Mouse (Mus musculus): ENCODE measurements around the gene Morn1. TPM values are rescaled to one million over a fixed set of nuclear protein-coding genes. Genes with fewer than 3 reads are reported as not detected.

Morn1 gene
- polyA plus RNA-seq, 1 experiment from 2014 or later = 2.1 TPM

DNA sequence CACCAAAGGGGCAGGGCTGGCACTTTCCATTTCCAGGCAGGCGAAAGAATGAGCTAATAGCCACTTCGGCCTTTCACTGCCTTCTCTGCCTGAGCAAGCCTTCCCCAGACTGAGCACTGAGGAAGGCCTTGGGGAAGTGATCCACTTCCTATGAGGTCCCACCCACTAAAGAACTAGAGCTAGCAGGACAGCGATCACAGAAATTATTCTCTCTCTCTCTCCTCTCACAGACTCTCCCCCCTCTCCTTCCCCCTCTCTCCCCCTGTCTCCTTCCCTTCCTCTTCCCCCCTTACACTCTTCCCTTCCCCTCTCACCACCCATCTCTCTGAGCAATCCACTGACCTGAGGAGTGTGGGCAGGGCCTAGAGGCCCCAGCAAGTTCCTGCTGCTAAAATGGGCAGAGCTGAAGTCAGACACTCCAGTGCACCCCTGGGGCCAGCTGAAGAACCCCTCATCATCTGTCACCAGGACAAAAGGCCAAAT is 100.9 kb downstream of the Morn1 start:
- peak; percentile 53 for ATAC-seq
- Histone ChIP-seq H3K4me3 (no peak overlapping the region), H3K9ac (no peak overlapping the region), H3K27me3 (replicated peaks) (no peaks in the 10 kb centered on the region), H3K4me2 (no peak overlapping the region), H3K27ac (peak overlapping the region; percentile 32; the same call in 1 of the 2 replicates), H3K4me1 (peaks cover 83% of the 10 kb centered on the region), H3K36me3 (no peaks in the 10 kb centered on the region), H3K9me3 (replicated peaks) (no peaks in the 10 kb centered on the region)
- WGBS (ENCODE audit: insufficient replicate concordance) = 26% methylated on average over 3 of the region's 3 CpGs

DNA sequence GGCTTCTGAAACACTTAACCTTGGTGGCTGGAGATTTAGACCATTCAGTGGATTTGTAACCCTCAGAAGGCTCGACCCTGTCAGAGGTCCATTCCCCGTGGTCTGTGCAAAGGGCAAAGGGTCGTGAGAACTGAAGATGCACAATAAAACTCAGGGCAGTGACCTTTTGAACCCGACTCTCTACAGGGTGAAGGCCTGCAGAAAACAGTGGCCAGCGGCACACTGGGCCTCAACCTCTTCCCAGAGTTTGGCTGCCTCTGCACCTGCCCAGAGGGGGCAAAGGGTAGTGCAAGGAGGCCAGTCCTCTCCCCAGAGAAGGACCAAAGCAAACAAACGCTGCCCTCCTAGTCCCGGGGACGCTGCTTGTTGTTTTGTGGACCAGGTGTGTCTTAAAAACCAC is 102.0 kb downstream of the Morn1 start:
- no peaks in the 10 kb centered on the region for H3K9me3 ChIP-seq (replicated peaks)
- no peak for ATAC-seq
- H3K27ac ChIP-seq = no peak overlapping the region
- H3K4me1 ChIP-seq = peaks cover 93% of the 10 kb centered on the region
- 45% methylated on average over 8 of the region's 8 CpGs for WGBS (ENCODE audit: insufficient replicate concordance)
- H3K27me3 ChIP-seq (replicated peaks) = no peaks in the 10 kb centered on the region
- H3K36me3 ChIP-seq = no peaks in the 10 kb centered on the region
- no peak overlapping the region for H3K9ac ChIP-seq
- H3K4me3 ChIP-seq = no peak overlapping the region
- H3K4me2 ChIP-seq = no peak overlapping the region

DNA sequence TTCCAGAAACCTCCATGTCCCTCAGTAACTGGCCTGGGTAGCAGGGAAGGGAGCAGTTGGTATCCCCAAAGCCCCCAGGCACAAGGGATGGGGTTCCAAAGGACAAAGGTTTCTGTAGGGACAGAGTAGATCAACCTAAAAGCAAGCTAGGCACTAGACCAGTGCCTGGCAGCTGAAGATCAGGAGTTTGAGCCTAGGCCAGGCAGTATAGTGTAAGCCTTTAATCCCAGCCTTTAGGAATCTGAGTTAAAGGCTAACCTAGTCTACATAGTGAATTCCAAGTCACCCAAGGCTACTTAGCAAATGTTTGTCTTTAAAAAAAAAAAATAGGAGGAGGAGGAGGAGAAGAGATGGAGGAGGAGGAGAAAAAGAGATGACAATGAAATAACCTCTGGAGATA is 102.4 kb downstream of the Morn1 start:
- Histone ChIP-seq H3K9me3 (replicated peaks) (no peaks in the 10 kb centered on the region), H3K27ac (no peak overlapping the region), H3K27me3 (replicated peaks) (no peaks in the 10 kb centered on the region), H3K4me3 (no peak overlapping the region), H3K4me1 (peaks cover 90% of the 10 kb centered on the region), H3K4me2 (no peak overlapping the region), H3K36me3 (no peaks in the 10 kb centered on the region), H3K9ac (no peak overlapping the region)
- no peak for ATAC-seq

DNA sequence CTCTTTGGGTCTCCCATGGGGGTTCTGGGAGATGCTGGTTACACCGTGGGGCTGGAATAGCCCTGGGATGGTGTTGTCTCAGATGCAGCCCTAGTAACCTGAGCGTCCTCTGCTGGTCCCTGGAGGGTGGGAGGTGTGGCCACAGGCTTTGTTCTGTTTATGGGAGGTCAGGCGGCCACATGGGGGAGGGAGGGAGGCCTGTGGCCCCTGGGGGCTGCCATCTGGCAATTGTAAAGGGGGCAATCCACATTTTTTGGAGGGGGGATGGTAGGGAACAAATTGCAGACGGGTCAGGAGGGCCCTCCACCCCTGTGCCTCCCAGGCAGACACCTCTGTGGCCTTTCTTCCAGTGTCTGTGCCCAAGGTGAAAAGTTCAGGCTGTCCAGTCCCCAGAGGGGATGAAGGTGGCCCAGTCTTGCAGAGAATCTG is 103.3 kb downstream of the Morn1 start:
- peaks cover 84% of the 10 kb centered on the region for H3K4me1 ChIP-seq
- H3K9me3 ChIP-seq (replicated peaks) = no peaks in the 10 kb centered on the region
- no peak overlapping the region for H3K4me3 ChIP-seq
- H3K27ac ChIP-seq = no peak overlapping the region
- H3K27me3 ChIP-seq (replicated peaks) = no peaks in the 10 kb centered on the region
- no peak for ATAC-seq
- H3K4me2 ChIP-seq = no peak overlapping the region
- no peak overlapping the region for H3K9ac ChIP-seq
- WGBS (ENCODE audit: insufficient replicate concordance) = 30% methylated on average over 4 of the region's 4 CpGs
- no peaks in the 10 kb centered on the region for H3K36me3 ChIP-seq

DNA sequence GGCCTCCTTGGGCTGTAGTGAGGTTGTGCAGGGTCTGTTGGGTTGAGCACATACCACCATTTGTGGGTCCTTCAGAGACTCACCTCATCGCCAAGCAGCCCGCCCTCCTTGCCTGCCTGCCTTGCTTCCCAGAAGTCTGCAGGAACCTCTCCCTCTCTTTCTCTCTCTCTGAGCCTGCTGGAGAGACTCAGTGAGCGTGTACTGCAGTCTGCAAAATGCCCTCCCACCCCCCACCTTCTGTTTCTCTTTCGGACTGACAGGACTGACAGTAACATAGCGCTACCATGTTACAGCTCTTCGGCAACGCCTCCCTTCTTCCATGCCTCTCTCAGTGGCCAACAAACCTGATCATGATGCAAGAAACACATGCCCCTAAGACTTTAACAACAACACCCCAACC is 103.9 kb downstream of the Morn1 start:
- no peak overlapping the region for H3K9ac ChIP-seq
- no peak for ATAC-seq
- no peaks in the 10 kb centered on the region for H3K36me3 ChIP-seq
- no peaks in the 10 kb centered on the region for H3K27me3 ChIP-seq (replicated peaks)
- H3K27ac ChIP-seq = no peak overlapping the region
- H3K4me1 ChIP-seq = peaks cover 79% of the 10 kb centered on the region
- 66% methylated on average over 7 of the region's 7 CpGs for WGBS (ENCODE audit: insufficient replicate concordance)
- no peak overlapping the region for H3K4me2 ChIP-seq
- H3K4me3 ChIP-seq = no peak overlapping the region
- no peaks in the 10 kb centered on the region for H3K9me3 ChIP-seq (replicated peaks)

Other genes with a start within 250 kb of the Morn1 start
- not detected in 2 replicates for gene Ttc34, start 249.1 kb upstream of the Morn1 start, polyA plus RNA-seq (2016; fragmentation: Nextera tagmentation; extraction: Ambion mirVana)
- 1.7 and 2.5 TPM in 2 replicates for gene Mmel1, start 217.0 kb upstream of the Morn1 start, polyA plus RNA-seq (2016; fragmentation: Nextera tagmentation; extraction: Ambion mirVana)
- 10.2 and 11.3 TPM in 2 replicates for gene Fam213b, start 187.4 kb upstream of the Morn1 start, polyA plus RNA-seq (2016; fragmentation: Nextera tagmentation; extraction: Ambion mirVana)
- gene Tnfrsf14, start 158.0 kb upstream of the Morn1 start, polyA plus RNA-seq (2016; fragmentation: Nextera tagmentation; extraction: Ambion mirVana) = 62.9 and 65.0 TPM in 2 replicates
- 0.12 TPM in 1 of 2 replicates, not detected in the other for gene Hes5, start 125.7 kb upstream of the Morn1 start, polyA plus RNA-seq (2016; fragmentation: Nextera tagmentation; extraction: Ambion mirVana)
- gene Pank4, start 122.5 kb upstream of the Morn1 start, polyA plus RNA-seq (2016; fragmentation: Nextera tagmentation; extraction: Ambion mirVana) = 33.4 and 34.0 TPM in 2 replicates
- gene Plch2, start 29.8 kb upstream of the Morn1 start, polyA plus RNA-seq (2016; fragmentation: Nextera tagmentation; extraction: Ambion mirVana) = 0.24 TPM in 1 of 2 replicates, not detected in the other
- 10.3 TPM in 2 replicates for gene Pex10, start 19.6 kb upstream of the Morn1 start, polyA plus RNA-seq (2016; fragmentation: Nextera tagmentation; extraction: Ambion mirVana)
- gene Rer1, start 195 bp upstream of the Morn1 start, polyA plus RNA-seq (2016; fragmentation: Nextera tagmentation; extraction: Ambion mirVana) = 107 and 109 TPM in 2 replicates
- gene Ski, start 136.0 kb downstream of the Morn1 start, polyA plus RNA-seq (2016; fragmentation: Nextera tagmentation; extraction: Ambion mirVana) = 3.5 and 3.8 TPM in 2 replicates
- 25.8 and 31.2 TPM in 2 replicates for gene Faap20, start 163.2 kb downstream of the Morn1 start, polyA plus RNA-seq (2016; fragmentation: Nextera tagmentation; extraction: Ambion mirVana)

Measured in liver, embryonic 12.5 days (tissue).